Mouse (Mus musculus): Measurements from ENCODE around the gene Slc17a5.

Gene Slc17a5

DNA sequence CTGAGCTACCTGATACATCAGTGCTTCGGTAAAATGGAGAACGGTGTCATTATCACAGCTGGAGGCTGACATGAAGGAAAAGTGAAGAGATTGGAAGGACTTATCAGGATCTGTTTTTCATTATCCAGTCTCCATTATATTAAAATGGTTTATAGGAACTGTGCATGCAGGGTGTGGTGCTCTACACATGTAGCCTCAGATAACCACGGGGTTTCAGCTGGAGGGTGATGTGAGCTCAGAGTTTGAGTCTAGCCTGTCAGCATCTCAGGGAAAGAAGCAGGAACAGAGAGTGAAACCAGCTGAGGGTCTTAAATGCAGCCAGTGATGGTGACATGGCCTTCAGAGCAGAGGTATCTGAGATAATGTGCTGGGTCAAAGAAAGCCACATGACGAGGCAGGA, 28.4 kb downstream of the Slc17a5 start:
- no peak for DNase-seq (ENCODE audit: low read depth)

DNA sequence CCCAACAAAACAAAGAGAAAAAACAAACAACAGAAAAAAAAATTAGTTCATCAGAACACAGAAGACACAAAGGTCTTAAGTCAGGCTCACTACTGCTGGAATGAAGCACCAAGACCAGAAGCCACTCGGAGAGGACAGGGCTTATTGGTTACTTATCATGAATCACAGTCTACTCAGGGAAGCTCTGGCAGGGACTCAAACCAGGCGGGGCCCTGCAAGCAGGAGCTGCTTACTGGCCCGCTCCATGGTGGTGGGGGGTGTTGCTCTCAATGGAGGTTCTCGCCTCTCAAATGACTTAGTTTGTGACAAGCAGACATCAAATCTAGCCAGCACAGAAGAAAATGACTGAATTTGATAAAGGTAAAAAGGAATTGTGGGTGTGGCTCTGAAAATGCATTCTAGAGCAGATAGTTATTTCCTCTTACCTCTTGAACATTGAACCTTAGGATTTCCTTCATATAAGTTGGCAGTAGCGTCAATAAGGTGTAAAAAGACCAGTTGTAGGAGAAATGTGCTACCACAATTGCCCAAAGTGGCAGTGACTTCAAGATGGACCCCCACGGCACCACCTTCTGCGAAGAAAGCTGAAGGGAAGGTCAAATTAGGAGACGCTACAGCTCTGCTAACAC, 29.1 kb downstream of the Slc17a5 start:
- DNase-seq (ENCODE audit: low read depth), result no peak

- no peak for DNase-seq (ENCODE audit: low read depth)
Observed at GRCm38 (mm10) chr9:78557041-78557440, 30.8 kb downstream of the Slc17a5 start.

DNA sequence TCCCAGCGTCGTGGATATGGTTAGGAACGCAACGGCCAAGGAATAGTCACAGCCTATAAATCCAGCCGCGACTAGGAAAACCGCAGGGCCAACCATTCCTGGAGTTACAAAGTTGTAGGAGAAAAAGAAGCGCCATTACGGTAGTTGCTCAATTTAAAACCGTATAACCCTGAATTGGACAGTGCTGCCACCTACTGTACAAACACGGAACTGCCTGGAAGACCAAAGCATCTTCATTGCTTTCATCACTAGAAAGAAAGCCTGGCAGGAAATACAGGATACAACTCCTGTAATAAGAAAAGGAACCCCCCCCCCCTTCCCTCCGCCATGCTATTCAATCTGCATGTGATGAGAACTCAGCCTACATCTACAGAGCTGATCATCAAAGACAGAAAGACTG, 34.9 kb downstream of the Slc17a5 start:
- DNase-seq (ENCODE audit: low read depth), result peak; percentile 86

- no peak for DNase-seq (ENCODE audit: low read depth)
Observed at GRCm38 (mm10) chr9:78551761-78552160, 36.1 kb downstream of the Slc17a5 start.

DNA sequence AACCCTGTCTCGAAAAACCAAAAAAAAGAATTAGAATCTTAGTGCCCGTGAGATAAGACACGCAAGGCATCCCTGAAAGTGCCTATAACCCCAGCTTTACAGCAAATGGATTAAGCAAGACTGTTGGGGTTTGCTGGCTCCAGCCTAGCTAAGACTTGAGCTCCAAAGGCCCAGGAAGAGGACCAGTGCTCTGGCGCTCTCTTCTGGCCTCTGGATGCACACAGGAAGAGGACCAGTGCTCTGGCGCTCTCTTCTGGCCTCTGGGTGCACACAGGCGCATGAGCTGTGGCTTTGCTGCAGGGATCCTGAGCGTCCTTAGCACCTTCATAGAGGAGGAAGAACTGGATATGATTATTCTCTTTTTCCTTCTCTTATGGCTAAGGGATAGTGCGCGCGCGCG, 40.1 kb downstream of the Slc17a5 start:
- no peak for DNase-seq (ENCODE audit: low read depth)

DNA sequence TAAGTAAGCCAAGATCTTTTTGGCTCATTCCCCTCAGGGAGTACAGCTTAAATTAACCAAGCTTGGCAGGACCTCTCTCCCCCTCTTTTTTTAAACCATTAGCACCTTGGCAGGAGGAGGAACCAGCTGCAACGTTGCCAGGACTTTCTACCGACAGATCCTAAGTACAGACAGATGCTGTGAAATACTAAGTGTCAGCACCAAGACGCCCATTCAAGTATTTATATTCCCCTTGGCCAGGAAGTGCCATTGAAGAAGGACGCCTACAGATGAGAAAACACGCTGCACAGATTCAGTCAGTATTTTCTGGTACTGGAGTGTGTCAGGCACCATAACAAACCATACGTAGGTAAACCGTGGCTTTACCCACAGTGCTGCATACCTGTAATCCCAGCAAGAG, 40.9 kb downstream of the Slc17a5 start:
- DNase-seq (ENCODE audit: low read depth), result no peak

DNA sequence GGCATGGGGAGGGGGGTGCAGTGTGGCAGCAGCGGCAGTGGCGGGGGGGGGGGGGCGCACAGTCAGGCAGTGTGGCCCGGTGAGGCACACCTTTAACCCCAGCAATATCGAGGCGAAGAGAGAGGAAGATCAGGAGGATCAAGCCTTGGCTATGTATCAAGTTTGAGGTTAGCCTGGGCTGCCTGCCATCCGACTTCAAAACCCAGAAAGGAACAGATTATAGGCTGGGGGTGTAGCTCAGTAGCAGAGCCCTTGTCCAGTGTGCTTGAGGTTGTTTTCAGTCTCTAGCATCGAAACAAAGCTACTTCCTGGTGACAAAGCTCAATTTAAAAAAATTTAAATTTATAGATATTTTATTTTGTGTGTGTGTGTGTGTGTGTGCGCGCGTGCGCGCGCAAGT, 46.1 kb downstream of the Slc17a5 start:
- DNase-seq (ENCODE audit: low read depth), result no peak

DNA sequence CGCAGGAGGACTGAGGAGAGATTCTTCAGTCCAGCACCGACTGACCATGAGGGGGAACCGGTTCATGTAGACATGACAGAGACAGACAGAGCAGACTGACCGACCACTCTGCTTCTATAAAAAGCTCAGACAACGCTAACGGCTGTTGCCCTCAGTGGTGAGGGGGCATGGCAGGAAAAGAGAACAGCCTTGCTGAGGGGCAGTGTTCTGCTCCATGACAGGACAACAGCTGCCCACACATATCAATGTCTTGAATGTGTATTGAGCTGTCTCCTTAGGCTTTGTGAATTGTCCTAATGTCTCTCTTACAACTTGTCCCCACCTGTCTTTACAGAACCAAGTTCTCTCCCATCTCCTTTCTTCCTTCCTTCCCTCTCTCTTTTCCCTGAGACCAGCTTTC, 49.4 kb downstream of the Slc17a5 start:
- no peak for DNase-seq (ENCODE audit: low read depth)

- DNase-seq (ENCODE audit: low read depth), result no peak
Observed at GRCm38 (mm10) chr9:78537154-78537873, 50.5 kb downstream of the Slc17a5 start.

DNA sequence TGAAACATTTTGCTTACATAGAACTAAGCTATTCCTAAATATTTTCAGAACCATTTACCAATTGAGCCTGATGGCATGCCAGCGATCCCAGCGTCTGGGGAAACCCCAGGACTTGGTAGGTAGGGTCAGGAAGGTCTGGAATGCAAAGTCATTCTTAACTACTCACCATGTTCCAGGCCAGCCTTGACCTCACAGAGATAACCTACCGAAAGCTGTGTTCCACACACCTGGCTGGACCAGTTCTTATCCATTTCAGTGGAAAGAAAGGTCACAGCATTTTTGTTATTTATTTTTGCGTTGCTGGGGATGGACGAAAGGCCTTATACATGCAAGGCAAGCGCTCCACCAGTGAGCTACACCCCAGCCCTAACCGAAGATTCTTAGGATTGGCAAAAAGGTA, 53.2 kb downstream of the Slc17a5 start:
- DNase-seq (ENCODE audit: low read depth), result no peak

DNA sequence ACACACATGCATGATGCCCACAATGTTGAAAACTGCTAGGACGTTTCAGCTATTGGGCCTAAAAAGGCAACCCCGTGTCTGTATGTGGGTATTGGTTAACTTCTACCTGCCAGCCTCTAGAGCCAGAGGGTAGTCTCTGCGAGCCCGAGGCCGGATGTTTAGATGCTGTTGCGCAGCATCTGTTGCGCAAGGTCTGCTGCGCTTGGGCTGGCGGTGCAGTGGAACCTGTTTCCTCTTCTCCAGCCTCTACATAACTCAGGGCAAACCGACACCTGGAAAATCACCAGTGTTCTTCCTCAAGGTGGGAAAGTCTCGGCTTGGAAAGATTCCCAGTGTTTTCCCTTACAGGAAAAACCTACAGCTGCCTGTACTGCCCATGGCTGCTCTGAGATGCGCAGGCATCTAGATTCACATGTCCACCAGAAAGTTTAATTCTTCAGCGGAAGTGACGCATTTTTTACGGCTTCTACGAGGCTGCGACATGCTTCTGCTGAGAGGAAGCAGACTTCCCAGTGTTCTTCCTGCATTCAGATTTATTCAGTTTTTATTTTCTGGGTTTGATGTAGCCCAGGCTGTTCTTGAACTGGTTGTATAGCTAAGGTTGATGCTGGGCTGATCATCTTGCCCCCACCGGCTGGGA, 54.4 kb downstream of the Slc17a5 start:
- peak; percentile 69 for DNase-seq (ENCODE audit: low read depth)

DNA sequence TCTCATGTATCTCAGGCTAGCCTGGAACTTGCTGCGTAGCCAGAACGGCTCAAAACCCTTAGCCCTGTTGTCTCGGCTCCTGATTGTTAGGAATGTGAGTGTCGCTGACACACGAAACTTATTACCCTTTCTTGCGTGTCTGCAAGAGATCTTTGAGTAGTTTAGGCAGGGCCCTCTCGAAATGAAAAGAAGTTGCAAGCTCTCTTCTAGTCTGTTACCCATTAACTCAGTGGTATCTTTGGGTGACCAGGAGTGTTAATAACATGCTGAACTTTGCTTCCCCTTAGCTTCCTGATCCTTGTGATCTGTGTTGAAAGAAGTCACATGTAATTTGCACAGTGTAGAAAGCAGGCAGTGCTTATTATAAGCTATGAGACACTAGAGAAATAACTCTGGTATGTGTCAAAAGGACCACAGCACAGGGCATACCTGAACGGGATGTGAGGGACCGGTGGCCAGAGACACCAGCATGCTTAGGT, 55.5 kb downstream of the Slc17a5 start:
- DNase-seq (ENCODE audit: low read depth), result no peak

DNA sequence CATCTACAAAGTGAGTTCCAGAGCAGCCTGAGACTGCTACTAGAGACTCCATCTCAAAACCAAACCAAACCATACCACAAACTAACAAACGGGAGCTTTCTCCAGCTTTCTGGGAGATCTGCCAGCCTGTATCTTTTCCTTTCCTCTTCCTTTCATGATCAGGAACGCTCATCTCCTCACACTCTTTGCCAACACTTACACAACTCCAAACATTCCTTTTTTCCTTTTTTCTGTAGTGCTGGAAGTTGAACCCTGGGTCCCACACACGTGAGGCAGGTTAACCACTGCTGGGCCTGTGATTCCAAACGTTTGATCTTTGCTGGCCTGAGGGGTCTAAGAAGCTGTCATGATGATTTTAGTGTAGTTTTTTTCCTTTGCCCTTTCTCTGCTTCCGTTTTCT, 56.0 kb downstream of the Slc17a5 start:
- no peak for DNase-seq (ENCODE audit: low read depth)

DNA sequence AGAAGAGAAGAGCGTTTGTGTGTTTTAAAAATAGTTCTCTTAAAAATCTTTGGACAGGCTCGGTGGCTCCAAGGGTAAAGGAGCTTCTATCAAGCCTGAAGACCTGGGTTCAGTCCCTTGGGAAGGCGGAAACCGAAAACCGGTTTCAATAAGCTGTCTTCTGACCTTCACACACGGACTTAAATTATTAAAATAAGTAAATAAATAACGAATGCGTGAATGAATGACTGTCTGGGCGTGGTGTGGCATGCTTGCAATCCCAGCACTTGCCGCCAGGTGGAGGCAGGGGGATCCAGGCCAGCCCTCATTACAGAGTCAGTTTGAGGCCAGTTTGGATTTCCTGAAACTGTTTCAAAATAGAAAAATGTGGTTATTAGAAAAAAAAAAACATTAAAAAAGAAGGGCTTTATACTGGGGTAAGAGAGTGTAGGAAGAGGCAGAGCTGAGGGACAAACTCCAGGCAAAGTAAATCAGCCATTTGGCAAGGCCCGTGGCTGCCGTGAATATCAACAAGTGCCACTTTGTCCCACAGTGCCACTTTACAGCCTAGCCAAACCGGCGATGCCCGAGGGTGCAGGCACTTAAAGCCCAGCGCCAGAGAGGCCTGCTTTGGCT, 60.0 kb downstream of the Slc17a5 start:
- peak; percentile 90 for DNase-seq (ENCODE audit: low read depth)

DNA sequence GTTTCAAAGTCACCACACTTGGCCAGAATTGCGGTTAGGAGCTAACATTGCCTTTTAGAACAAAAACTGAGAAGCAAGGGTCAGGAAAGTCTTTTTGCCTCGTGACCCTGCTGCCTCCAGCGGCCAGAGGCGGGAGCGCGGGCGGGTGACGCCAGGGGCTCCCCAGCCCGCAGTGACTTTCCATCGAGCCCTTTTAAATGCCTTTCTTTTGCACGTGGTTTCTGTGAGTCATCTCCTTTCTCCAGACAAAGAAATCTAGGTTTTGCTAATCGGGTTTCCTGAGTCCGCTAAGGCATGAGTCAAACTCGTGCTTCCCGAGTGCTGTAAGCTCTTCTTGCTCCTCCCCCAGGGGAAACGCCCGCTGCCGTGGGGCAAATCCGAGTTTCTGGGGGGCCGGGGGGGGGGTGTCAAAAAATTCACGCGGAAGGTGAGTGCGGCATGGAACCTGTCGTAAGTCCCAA, 60.5 kb downstream of the Slc17a5 start:
- peak; percentile 90 for DNase-seq (ENCODE audit: low read depth)

DNA sequence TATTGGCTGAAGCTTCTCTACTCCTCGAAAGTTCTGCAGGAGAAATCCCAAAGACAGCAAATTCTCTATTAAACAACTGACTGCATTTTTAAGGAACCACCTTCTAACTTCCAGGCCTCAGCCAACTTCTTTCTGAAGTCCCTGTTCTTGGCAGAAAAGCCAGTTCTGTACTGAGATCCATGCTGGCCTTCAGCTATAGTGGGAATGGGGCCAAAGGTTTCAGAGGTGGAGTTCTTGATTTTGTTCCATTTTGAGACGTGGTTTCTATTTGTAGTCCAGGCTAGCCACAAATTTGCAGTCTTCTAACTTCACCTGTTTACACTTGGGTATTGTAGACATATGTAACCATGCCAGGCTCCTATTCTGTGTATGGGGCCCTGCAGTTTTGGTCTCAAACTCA, 61.6 kb downstream of the Slc17a5 start:
- DNase-seq (ENCODE audit: low read depth), result no peak

DNA sequence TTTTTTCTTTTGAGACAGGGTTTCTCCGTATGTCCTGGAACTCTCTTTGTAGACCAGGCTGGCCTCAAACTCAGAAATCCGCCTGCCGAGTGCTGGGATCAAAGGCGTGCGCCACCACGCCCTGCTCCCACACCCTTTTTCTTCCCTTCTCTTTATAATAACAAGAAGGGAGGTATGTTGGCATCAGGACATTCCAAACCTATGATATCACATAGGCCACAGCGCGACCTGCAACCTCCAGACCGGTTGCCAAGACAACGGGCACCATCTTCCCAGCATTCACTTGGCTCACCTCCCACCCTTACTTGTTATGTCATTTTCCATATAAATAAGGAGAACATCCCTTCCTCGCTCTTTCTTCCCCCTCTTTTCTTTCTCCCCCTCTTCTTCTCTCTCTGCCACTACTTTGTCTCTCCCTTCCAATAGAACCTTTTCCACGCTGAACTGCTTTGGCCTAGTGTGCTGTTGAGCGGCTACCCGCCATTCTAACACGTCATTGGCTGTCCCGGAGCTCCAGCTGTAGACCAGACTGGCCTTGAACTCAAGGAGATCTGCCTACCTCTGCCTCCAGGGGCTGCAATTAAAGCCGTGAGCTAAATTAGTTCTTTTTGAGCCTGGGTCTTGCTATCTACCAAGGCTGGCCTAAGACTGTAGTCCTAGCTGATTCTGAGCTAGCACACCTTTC, 62.2 kb downstream of the Slc17a5 start:
- DNase-seq (ENCODE audit: low read depth), result no peak

DNA sequence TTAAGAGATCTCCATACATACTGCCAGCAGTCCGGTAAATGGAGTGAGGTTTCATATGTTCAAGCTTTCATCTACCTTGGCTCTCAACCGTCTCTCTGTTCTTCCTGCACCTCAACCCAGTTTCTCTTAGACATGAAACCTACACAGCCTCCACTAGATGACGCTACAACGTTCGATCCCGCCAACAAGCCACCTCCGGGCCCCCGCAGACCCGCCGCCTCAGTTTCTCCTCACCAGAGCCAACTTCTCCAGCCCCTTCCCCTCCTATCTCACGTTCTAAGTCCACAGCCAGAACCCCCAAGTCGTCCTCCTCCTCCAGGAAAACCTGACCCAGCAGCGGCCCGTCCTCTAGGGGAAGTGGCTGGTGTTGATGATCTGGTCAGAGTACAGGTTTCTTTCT, 66.2 kb downstream of the Slc17a5 start:
- peak; percentile 82 for DNase-seq (ENCODE audit: low read depth)

- DNase-seq (ENCODE audit: low read depth), result peak; percentile 45
Observed at GRCm38 (mm10) chr9:78520780-78521601, 66.8 kb downstream of the Slc17a5 start.

- DNase-seq (ENCODE audit: low read depth), result peak; percentile 18
Observed at GRCm38 (mm10) chr9:78520127-78520779, 67.6 kb downstream of the Slc17a5 start.
